Mouse (Mus musculus) cortical plate, adult 2 months (tissue): ENCODE data around the gene Gm49322.

ENCODE experiments used
- CTCF ChIP-seq: fragments of 200-500 bp; IDR thresholded peaks from 2 replicates; pipeline ENCODE4 v1.5.1; 2011; ENCODE audit warnings: mild to moderate bottlenecking, control low read depth, low read length; ENCODE audit not compliant: insufficient read depth; ENCODE audit errors: extremely low read depth
- POLR2A ChIP-seq: fragments of 200-500 bp; IDR thresholded peaks from 2 replicates; pipeline ENCODE4 v1.6.1; 2011; ENCODE audit warnings: mild to moderate bottlenecking, low read length, control low read depth; ENCODE audit not compliant: insufficient read depth; ENCODE audit errors: extremely low read depth

DNA sequence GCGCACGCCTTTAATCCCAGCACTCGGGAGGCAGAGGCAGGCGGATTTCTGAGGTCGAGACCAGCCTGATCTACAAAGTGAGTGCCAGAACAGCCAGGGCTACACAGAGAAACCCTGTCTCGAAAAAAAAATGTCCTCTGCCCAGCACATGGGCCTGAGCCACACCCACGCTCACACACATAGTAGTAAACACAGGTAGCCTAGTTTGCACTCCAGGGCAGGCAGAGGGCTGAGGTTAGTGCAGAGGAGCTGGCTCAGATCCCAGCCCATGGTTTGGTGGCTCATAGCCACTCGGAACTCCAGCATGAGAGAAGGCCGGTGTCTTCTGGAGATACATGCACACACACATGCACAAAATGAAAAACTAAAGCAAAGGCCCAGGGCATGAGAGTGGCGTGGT is 41.1 kb downstream of the Gm49322 start:
- TF ChIP-seq CTCF: no peak
- no peak for TF ChIP-seq POLR2A
